Comparison of ENCODE assay signal across 8 mouse cellular contexts in the genomic region with DNA sequence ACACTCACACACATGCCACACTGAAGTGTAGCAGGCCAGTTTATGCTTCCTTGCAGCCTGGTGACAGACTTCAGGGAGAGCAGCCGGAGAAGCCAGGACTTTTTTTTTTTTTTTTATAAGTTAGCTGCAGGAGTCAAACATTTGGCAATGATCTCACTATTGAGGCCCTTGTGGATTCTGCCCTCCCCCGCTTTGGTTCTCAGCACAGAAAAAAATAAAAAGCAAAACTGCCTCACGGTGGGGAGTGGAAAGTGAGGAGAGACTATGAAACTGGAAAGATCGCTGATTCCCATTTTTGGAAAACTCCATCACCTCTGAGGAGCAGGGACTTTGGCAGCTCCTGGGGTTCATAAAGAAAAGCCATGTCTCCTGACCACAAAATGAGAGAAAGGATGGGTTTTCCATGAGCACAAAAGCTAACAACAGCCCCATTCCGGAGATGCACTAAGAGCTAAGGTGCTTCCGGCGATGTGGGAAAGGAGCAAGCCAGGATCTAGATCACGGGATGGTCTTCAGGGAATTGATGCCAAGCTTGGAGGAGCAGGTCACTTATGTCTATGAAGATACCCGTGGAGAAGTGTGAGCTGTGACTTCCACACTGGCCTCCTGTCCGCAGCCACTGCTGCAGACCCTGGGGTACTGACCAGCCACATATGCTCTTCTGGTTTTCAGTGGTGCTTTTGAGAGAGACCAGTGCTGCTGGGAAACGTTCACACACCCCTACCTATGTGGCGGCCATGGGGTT. TPM values are rescaled to one million over a fixed set of nuclear protein-coding genes. Genes with fewer than 3 reads are reported as not detected.
A peak's percentile ranks its signal among the peaks of the same experiment; 100 is the strongest.
DNase-seq lines count a peak whose midpoint lies in the region; ATAC-seq and TF ChIP-seq lines count a peak whose summit lies in the region.
"Had no signal": no experiment of that assay in that cellular context is flagged by ENCODE, and none has a peak within 500 bp of the region (broad histone marks: within the 10 kb centered on the region; RNA-seq: fewer than 3 reads in every experiment).

No protein-coding gene starts in this region.

- H3K27me3 ChIP-seq in kidney, postnatal 0 days (ENCODE audit: insufficient read depth, low read length) = no peaks in the 10 kb centered on the region
- no peaks in the 10 kb centered on the region for H3K27me3 ChIP-seq in embryonic facial prominence, embryonic 11.5 days (ENCODE audit: control insufficient read depth, insufficient read depth, low read length)
- H3K27me3 ChIP-seq in forebrain, embryonic 15.5 days = no peaks in the 10 kb centered on the region
- H3K27me3 ChIP-seq in limb, embryonic 15.5 days = no peaks in the 10 kb centered on the region

- 0 out of 2 replicates have a peak overlapping the region, but pooled peaks have one; percentile 51 for H3K27ac ChIP-seq in kidney, postnatal 0 days
- no peak overlapping the region for H3K27ac ChIP-seq in embryonic facial prominence, embryonic 11.5 days (replicated peaks; ENCODE audit: low read depth, low read length)
- H3K27ac ChIP-seq in forebrain, embryonic 15.5 days (replicated peaks) = peak overlapping the region; percentile 81
- H3K27ac ChIP-seq in limb, embryonic 15.5 days = peak overlapping the region; percentile 86

- H3K4me3 ChIP-seq in kidney, postnatal 0 days (replicated peaks; ENCODE audit: low read depth, low read length) = no peak overlapping the region
- H3K4me3 ChIP-seq in embryonic facial prominence, embryonic 11.5 days (ENCODE audit: low read depth, low read length) = no peak overlapping the region
- no peak overlapping the region for H3K4me3 ChIP-seq in forebrain, embryonic 15.5 days
- no peak overlapping the region for H3K4me3 ChIP-seq in limb, embryonic 15.5 days

- DNase-seq in kidney, postnatal 0 days (ENCODE audit: low spot score) = peak; percentile 71
- DNase-seq in kidney, adult 11 months = no peak
- DNase-seq in embryonic facial prominence, embryonic 11.5 days (ENCODE audit: low spot score) = peak; percentile 49
- no peak for DNase-seq in left cerebral cortex, postnatal 4 days
- DNase-seq: liver, postnatal 0 days had no signal

- no peaks in the 10 kb centered on the region for H3K9me3 ChIP-seq in kidney, postnatal 0 days (replicated peaks; ENCODE audit: low read length)
- no peaks in the 10 kb centered on the region for H3K9me3 ChIP-seq in embryonic facial prominence, embryonic 11.5 days (replicated peaks; ENCODE audit: control insufficient read depth, low read length)
- H3K9me3 ChIP-seq in forebrain, embryonic 15.5 days = no peaks in the 10 kb centered on the region
- no peaks in the 10 kb centered on the region for H3K9me3 ChIP-seq in limb, embryonic 15.5 days

- H3K9ac ChIP-seq in kidney, postnatal 0 days (ENCODE audit: low read depth, low read length) = no peak overlapping the region
- no peak overlapping the region for H3K9ac ChIP-seq in embryonic facial prominence, embryonic 11.5 days (replicated peaks; ENCODE audit: low read length)
- H3K9ac ChIP-seq in forebrain, embryonic 15.5 days (replicated peaks) = no peak overlapping the region
- H3K9ac ChIP-seq in limb, embryonic 15.5 days = no peak overlapping the region
- H3K9ac ChIP-seq: liver, postnatal 0 days had no signal

- WGBS in kidney, postnatal 0 days = 69% methylated on average over 12 of the region's 12 CpGs
- 72% methylated on average over 12 of the region's 12 CpGs for WGBS in embryonic facial prominence, embryonic 11.5 days
- WGBS in forebrain, embryonic 15.5 days = 74% methylated on average over 12 of the region's 12 CpGs
- WGBS in limb, embryonic 15.5 days = 51% methylated on average over 12 of the region's 12 CpGs

- intact Hi-C loops in left cerebral cortex, postnatal 4 days (cut with DNase I) = no loop called here

- no peak overlapping the region for H3K4me2 ChIP-seq in kidney, postnatal 0 days (ENCODE audit: low read length)
- no peak overlapping the region for H3K4me2 ChIP-seq in embryonic facial prominence, embryonic 11.5 days (ENCODE audit: low read depth, low read length)
- no peak overlapping the region for H3K4me2 ChIP-seq in forebrain, embryonic 15.5 days (replicated peaks)
- H3K4me2 ChIP-seq in limb, embryonic 15.5 days = no peak overlapping the region

- no peaks in the 10 kb centered on the region for H3K36me3 ChIP-seq in kidney, postnatal 0 days (ENCODE audit: insufficient read depth, low read length)
- H3K36me3 ChIP-seq in embryonic facial prominence, embryonic 11.5 days (replicated peaks; ENCODE audit: control insufficient read depth, insufficient read depth, low read depth, low read length) = no peaks in the 10 kb centered on the region
- no peaks in the 10 kb centered on the region for H3K36me3 ChIP-seq in forebrain, embryonic 15.5 days
- no peaks in the 10 kb centered on the region for H3K36me3 ChIP-seq in limb, embryonic 15.5 days

- H3K4me1 ChIP-seq in kidney, postnatal 0 days (replicated peaks; ENCODE audit: insufficient read depth, low read length) = peaks cover 4% of the 10 kb centered on the region; the same call in 1 of the 2 replicates
- no peaks in the 10 kb centered on the region; the same call in 1 of the 2 replicates for H3K4me1 ChIP-seq in embryonic facial prominence, embryonic 11.5 days (ENCODE audit: control insufficient read depth, insufficient read depth, low read length)
- H3K4me1 ChIP-seq in forebrain, embryonic 15.5 days = peaks cover 24% of the 10 kb centered on the region
- peaks cover 38% of the 10 kb centered on the region for H3K4me1 ChIP-seq in limb, embryonic 15.5 days

- ATAC-seq in kidney, postnatal 0 days (replicated peaks; ENCODE audit: low FRiP score, low read depth) = no peak
- ATAC-seq in embryonic facial prominence, embryonic 11.5 days (replicated peaks; ENCODE audit: insufficient number of reproducible peaks, low FRiP score, low TSS enrichment, low read depth) = no peak
- no peak for ATAC-seq in forebrain, embryonic 15.5 days (replicated peaks)
- ATAC-seq in limb, embryonic 15.5 days (ENCODE audit: insufficient number of reproducible peaks, low FRiP score, low TSS enrichment, low read depth) = 0 out of 2 replicates have a peak, but pooled peaks have one; percentile 20
- no peak for ATAC-seq in CD4-positive, CD25-positive, alpha-beta regulatory T cell, adult 4 months
- ATAC-seq: liver, postnatal 0 days had no signal

- no peak for TF ChIP-seq CTCF in kidney, postnatal 0 days (IDR thresholded peaks at IDR 0.05; ENCODE audit: low read depth)

RNA-seq across cellular contexts. Expression of a gene that starts 57.1 kb away (rescaled TPM):
- polyA plus RNA-seq in kidney, postnatal 0 days (2015; fragmentation: Nextera tagmentation; extraction: Ambion mirVana) = 0.73 and 0.87 TPM in 2 replicates
- 0.56 and 0.64 TPM in 2 replicates for polyA plus RNA-seq in embryonic facial prominence, embryonic 11.5 days (2014; fragmentation: Nextera tagmentation; extraction: Ambion mirVana)
- 0.19 and 0.50 TPM in 2 replicates for polyA plus RNA-seq in forebrain, embryonic 15.5 days (2015; fragmentation: Nextera tagmentation; extraction: Ambion mirVana)
- polyA plus RNA-seq in limb, embryonic 15.5 days (2015; fragmentation: Nextera tagmentation; extraction: Ambion mirVana) = 1.1 and 1.3 TPM in 2 replicates
- total RNA-seq in left cerebral cortex, postnatal 4 days (2021) = under 1 TPM; 0.48 to 0.77 TPM
- polyA plus RNA-seq in CD4-positive, CD25-positive, alpha-beta regulatory T cell, adult 4 months (2017; shearing (Covaris generic)) = 10 to 100 TPM; 74.7 to 91.5 TPM

Comparison
In these comparisons a context has a peak if more than half of its experiments do, and no peak if none do; other contexts are left out.
1. DNase-seq: peak in kidney, postnatal 0 days (single experiment) and embryonic facial prominence, embryonic 11.5 days (single experiment); none in kidney, adult 11 months (single experiment) and left cerebral cortex, postnatal 4 days (single experiment).
2. RNA of a gene that starts 57.1 kb away (polyA plus RNA-seq): 74.7 to 91.5 TPM in CD4-positive, CD25-positive, alpha-beta regulatory T cell, adult 4 months; 1.1 to 1.3 TPM in limb, embryonic 15.5 days, 0.73 to 0.87 TPM in kidney, postnatal 0 days, 0.56 to 0.64 TPM in embryonic facial prominence, embryonic 11.5 days and 0.19 to 0.50 TPM in forebrain, embryonic 15.5 days; every median in the first group is over 10 times any median in the second.